Mouse (Mus musculus): Measurements from ENCODE around the gene Pank1.

- TF ChIP-seq POLR2A (IDR thresholded peaks at IDR 0.05; ENCODE audit: borderline replicate concordance, control insufficient read depth, low read depth, low read length) (no peak), CTCF (IDR thresholded peaks at IDR 0.05; ENCODE audit: control insufficient read depth, insufficient read depth, low read length) (no peak)
Measured at GRCm38 (mm10) chr19:34799644-34800267, 79.5 kb downstream of the Pank1 start.
